Mouse (Mus musculus) MEL (cell line): ENCODE measurements around the gene Omp. TPM values are rescaled to one million over a fixed set of nuclear protein-coding genes. Genes with fewer than 3 reads are reported as not detected.

Experiments used
- DNase-seq: peaks from one replicate; pipeline ENCODE4 v3.0.0; 2011; ENCODE audit warnings: low read depth, low spot score
- H3K27ac ChIP-seq: 2 replicates; pipeline ENCODE4 v1.5.1; 2012; ENCODE audit warnings: low read depth, mild to moderate bottlenecking, control low read depth, low read length, moderate library complexity; ENCODE audit not compliant: control insufficient read depth
- H3K27me3 ChIP-seq, 2 experiments: fragments of 150-350 bp in 1 of 2; sonication (generic) in 1 of 2; 2 replicates each; pipeline ENCODE4 v1.6.1; 2012; ENCODE audit warnings: low read length in 2 of 2, mild to moderate bottlenecking in 2 of 2, improper control_type of control experiment in 1 of 2, moderate library complexity in 1 of 2; ENCODE audit not compliant: insufficient read depth in 2 of 2, control insufficient read depth in 1 of 2
- H3K36me3 ChIP-seq, 2 experiments: 2 replicates each; pipeline ENCODE4 v1.6.1; 2012 to 2014; ENCODE audit warnings: low read length in 2 of 2, improper control_type of control experiment in 1 of 2, inconsistent platforms in 1 of 2, mild to moderate bottlenecking in 1 of 2; ENCODE audit not compliant: insufficient read depth in 2 of 2, control insufficient read depth in 1 of 2
- H3K4me1 ChIP-seq, 2 experiments: fragments of 150-350 bp in 1 of 2; sonication (generic) in 1 of 2; 2 replicates each; pipeline ENCODE4 v1.6.1; 2012; ENCODE audit warnings: low read length in 2 of 2, improper control_type of control experiment in 1 of 2, mild to moderate bottlenecking in 1 of 2; ENCODE audit not compliant: insufficient read depth in 2 of 2, control insufficient read depth in 1 of 2
- H3K4me3 ChIP-seq, 2 experiments: fragments of 150-350 bp in 1 of 2; sonication (generic) in 1 of 2; 2 replicates each; pipeline ENCODE4 v1.5.1; 2012; ENCODE audit warnings: low read depth in 2 of 2, low read length in 2 of 2, mild to moderate bottlenecking in 2 of 2, moderate library complexity in 2 of 2, control low read depth in 1 of 2, improper control_type of control experiment in 1 of 2; ENCODE audit not compliant: control insufficient read depth in 1 of 2, insufficient read depth in 1 of 2
- H3K79me2 ChIP-seq: 2 replicates; pipeline ENCODE4 v1.6.1; 2012; ENCODE audit warnings: mild to moderate bottlenecking, low read length, moderate library complexity; ENCODE audit not compliant: control insufficient read depth, poor library complexity, insufficient read depth
- H3K9ac ChIP-seq: 2 replicates; pipeline ENCODE4 v1.6.1; 2012; ENCODE audit warnings: low read depth, mild to moderate bottlenecking, control low read depth, low read length, moderate library complexity; ENCODE audit not compliant: control insufficient read depth, poor library complexity, severe bottlenecking
- H3K9me3 ChIP-seq: fragments of 150-350 bp; sonication (generic); replicated peaks from 2 replicates; pipeline ENCODE4 v1.6.1; 2012; ENCODE audit warnings: mild to moderate bottlenecking, low read length, improper control_type of control experiment, moderate library complexity; ENCODE audit not compliant: insufficient read depth
- CHD2 ChIP-seq: IDR thresholded peaks from 2 replicates; pipeline ENCODE4 v1.6.1; 2011; ENCODE audit warnings: low read length, improper control_type of control experiment
- CTCF ChIP-seq, 3 experiments: IDR thresholded peaks in 2 of 3; conservative IDR thresholded peaks in 1 of 3; 2 replicates each; pipeline ENCODE4 v1.5.1; 2011 to 2012; ENCODE audit warnings: low read length in 3 of 3, low read depth in 2 of 3, mild to moderate bottlenecking in 2 of 3, improper control_type of control experiment in 1 of 3, inconsistent platforms in 1 of 3, mixed read lengths in 1 of 3, moderate library complexity in 1 of 3; ENCODE audit not compliant: control insufficient read depth in 1 of 3, insufficient read depth in 1 of 3, poor library complexity in 1 of 3, severe bottlenecking in 1 of 3
- ELF1 ChIP-seq: IDR thresholded peaks from 2 replicates; pipeline ENCODE4 v1.6.1; 2014; ENCODE audit warnings: low read depth, mild to moderate bottlenecking, inconsistent platforms, low read length, improper control_type of control experiment, moderate library complexity
- EP300 ChIP-seq, 2 experiments: IDR thresholded peaks; 2 replicates each; pipeline ENCODE4 v1.6.1; 2011; ENCODE audit warnings: improper control_type of control experiment in 2 of 2, low read length in 2 of 2, low read depth in 1 of 2, mild to moderate bottlenecking in 1 of 2
- MEF2A ChIP-seq: IDR thresholded peaks from 2 replicates; pipeline ENCODE4 v1.6.1; 2014; ENCODE audit warnings: low read depth, mild to moderate bottlenecking, inconsistent platforms, low read length, improper control_type of control experiment; ENCODE audit not compliant: poor library complexity, insufficient replicate concordance, severe bottlenecking; ENCODE audit errors: extremely low read depth
- MXI1 ChIP-seq: IDR thresholded peaks from 2 replicates; pipeline ENCODE4 v1.6.1; 2011; ENCODE audit warnings: mild to moderate bottlenecking, low read depth, low read length, improper control_type of control experiment
- MYC ChIP-seq: IDR thresholded peaks from 2 replicates; pipeline ENCODE4 v1.6.1; 2011; ENCODE audit warnings: low read depth, mild to moderate bottlenecking, low read length, improper control_type of control experiment, moderate library complexity
- RAD21 ChIP-seq: IDR thresholded peaks from 2 replicates; pipeline ENCODE4 v1.6.1; 2011; ENCODE audit warnings: mild to moderate bottlenecking, low read depth, low read length, improper control_type of control experiment
- SIN3A ChIP-seq: IDR thresholded peaks from 2 replicates; pipeline ENCODE4 v1.6.1; 2012; ENCODE audit warnings: low read length, improper control_type of control experiment, inconsistent platforms
- SMC3 ChIP-seq: IDR thresholded peaks from 2 replicates; pipeline ENCODE4 v1.6.1; 2011; ENCODE audit warnings: low read depth, low read length, improper control_type of control experiment
- TAL1 ChIP-seq: IDR thresholded peaks from 2 replicates; pipeline ENCODE4 v1.6.1; 2012; ENCODE audit warnings: mild to moderate bottlenecking, inconsistent platforms, low read length, moderate library complexity, mixed read lengths
- UBTF ChIP-seq: IDR thresholded peaks from 2 replicates; pipeline ENCODE4 v1.6.1; 2012; ENCODE audit warnings: low read depth, mild to moderate bottlenecking, inconsistent platforms, low read length, improper control_type of control experiment, moderate library complexity, borderline replicate concordance; ENCODE audit not compliant: insufficient read depth
- ZC3H11A ChIP-seq: IDR thresholded peaks from 2 replicates; pipeline ENCODE4 v1.6.1; 2012; ENCODE audit warnings: low read depth, mild to moderate bottlenecking, inconsistent platforms, low read length, improper control_type of control experiment
- polyA plus RNA-seq, 2 experiments: library from polyadenylated mRNA; stranded (reverse) in 1 of 2; unstranded in 1 of 2; fragments of >175 nt in 1 of 2; fragments of >200 nt in 1 of 2; gene quantifications; 2 replicates each; pipeline versions ENCODE4 v1.2.1 to v1.2.4; 2012; ENCODE audit warnings: low replicate concordance in 2 of 2, low read depth in 1 of 2; ENCODE audit not compliant: insufficient read length in 2 of 2, insufficient read depth in 1 of 2, missing spikeins in 1 of 2
- total RNA-seq: library from RNA; depleted of rRNA; stranded (reverse); fragments of 300-350 nt; gene quantifications from 2 replicates; pipeline ENCODE4 v1.2.3, GENCODE M21; 2012

Gene Omp
- total and polyA plus RNA-seq, 3 experiments, result 0.07 to 0.08 TPM; not detected in 1

- Histone ChIP-seq H3K9me3 (no peaks in the 10 kb centered on the region), H3K27me3 (peaks cover 0 to 2% of the 10 kb centered on the region in 2 experiments; a peak in 1 of 4 replicates), H3K27ac (no peak overlapping the region), H3K36me3 (no peaks in the 10 kb centered on the region), H3K9ac (no peak overlapping the region), H3K4me1 (no peaks in the 10 kb centered on the region), H3K79me2 (no peaks in the 10 kb centered on the region), H3K4me3 (no peak overlapping the region)
- peak; percentile 31 for DNase-seq
- no peak for TF ChIP-seq CHD2
- peak; percentile 18 to 40 (median 37); a peak in 4 of 6 replicates for TF ChIP-seq CTCF (IDR thresholded peaks at IDR 0.05 in 2 of 3, conservative IDR thresholded peaks at IDR 0.05 in 1 of 3; ENCODE audit: control insufficient read depth in 1 of 3, insufficient read depth in 1 of 3, low read depth in 2 of 3, low read length in 3 of 3, poor library complexity in 1 of 3, severe bottlenecking in 1 of 3)
Measured at GRCm38 (mm10) chr7:98131751-98132150, 13.6 kb downstream of the Omp start.

- H3K36me3 ChIP-seq, result no peaks in the 10 kb centered on the region
- no peak overlapping the region for H3K4me3 ChIP-seq
- H3K27me3 ChIP-seq, result peaks cover 0 to 1% of the 10 kb centered on the region in 2 experiments; a peak in 1 of 4 replicates
- H3K27ac ChIP-seq, result no peak overlapping the region
- TF ChIP-seq SMC3 (peak; percentile 71), RAD21 (peak; percentile 51), SIN3A (no peak), CTCF (IDR thresholded peaks at IDR 0.05 in 2 of 3, conservative IDR thresholded peaks at IDR 0.05 in 1 of 3; ENCODE audit: control insufficient read depth in 1 of 3, insufficient read depth in 1 of 3, low read depth in 2 of 3, low read length in 3 of 3, poor library complexity in 1 of 3, severe bottlenecking in 1 of 3) (peak; percentile 50 to 87 (median 73)), ZC3H11A (0 out of 2 replicates have a peak, but pooled peaks have one; percentile 30)
- peak; percentile 53 for DNase-seq
- no peaks in the 10 kb centered on the region for H3K4me1 ChIP-seq
- H3K9me3 ChIP-seq, result no peaks in the 10 kb centered on the region
- H3K9ac ChIP-seq, result no peak overlapping the region
- no peaks in the 10 kb centered on the region for H3K79me2 ChIP-seq
Measured at GRCm38 (mm10) chr7:98125473-98125872, 19.8 kb downstream of the Omp start.

GRCm38 (mm10) chr7:98124701-98125100, 20.6 kb downstream of the Omp start:
- Histone ChIP-seq H3K79me2 (no peaks in the 10 kb centered on the region), H3K36me3 (no peaks in the 10 kb centered on the region), H3K9me3 (no peaks in the 10 kb centered on the region), H3K9ac (no peak overlapping the region), H3K4me3 (no peak overlapping the region), H3K27ac (no peak overlapping the region), H3K27me3 (peaks cover 0 to 1% of the 10 kb centered on the region in 2 experiments; a peak in 1 of 4 replicates), H3K4me1 (no peaks in the 10 kb centered on the region)
- TF ChIP-seq MYC, result no peak
- no peak for TF ChIP-seq ELF1
- no peak for TF ChIP-seq MXI1
- DNase-seq, result no peak

- H3K27ac ChIP-seq, result no peak overlapping the region
- no peaks in the 10 kb centered on the region for H3K4me1 ChIP-seq
- peaks cover 0 to 1% of the 10 kb centered on the region in 2 experiments; a peak in 1 of 4 replicates for H3K27me3 ChIP-seq
- no peak for TF ChIP-seq MEF2A
- no peak for TF ChIP-seq TAL1
- TF ChIP-seq MYC, result no peak
- TF ChIP-seq EP300 (IDR thresholded peaks at IDR 0.05; ENCODE audit: low read depth in 1 of 2, low read length in 2 of 2), result no peak
- TF ChIP-seq UBTF, result no peak
- H3K9ac ChIP-seq, result no peak overlapping the region
- no peaks in the 10 kb centered on the region for H3K9me3 ChIP-seq
- no peaks in the 10 kb centered on the region for H3K79me2 ChIP-seq
- H3K36me3 ChIP-seq, result no peaks in the 10 kb centered on the region
- H3K4me3 ChIP-seq, result no peak overlapping the region
- DNase-seq, result no peak
Measured at GRCm38 (mm10) chr7:98121673-98122072, 23.6 kb downstream of the Omp start.
